Mouse (Mus musculus): ENCODE results near the gene Map2k6. TPM values are rescaled to one million over a fixed set of nuclear protein-coding genes. Genes with fewer than 3 reads are reported as not detected.

Gene Map2k6
- polyA plus RNA-seq, 1 experiment: 2.9 TPM

GRCm38 (mm10) chr11:110396085-110396484 is 2.8 kb upstream of the Map2k6 start:
- H3K4me3 ChIP-seq: no peak overlapping the region

GRCm38 (mm10) chr11:110399240-110400150 is 573 bp downstream of the Map2k6 start:
- H3K36me3 ChIP-seq (ENCODE audit: control insufficient read depth, insufficient read depth): no peaks in the 10 kb centered on the region
- peak overlapping the region; percentile 25 for H3K4me3 ChIP-seq
- H3ac ChIP-seq (ENCODE audit: control insufficient read depth, insufficient read length): no peak overlapping the region
- TF ChIP-seq POLR2A (IDR thresholded peaks at IDR 0.05; ENCODE audit: insufficient read length, low read depth): no peak
- TF ChIP-seq CEBPB (IDR thresholded peaks at IDR 0.05; ENCODE audit: insufficient read depth, poor library complexity, severe bottlenecking): peak; percentile 17; the same call in 1 of the 2 replicates
- TF ChIP-seq MYOG (IDR thresholded peaks at IDR 0.05; ENCODE audit: control insufficient read depth in 1 of 3, insufficient read depth in 1 of 3, insufficient read length in 2 of 3, low read depth in 2 of 3): no peak
- no peak for TF ChIP-seq REST (IDR thresholded peaks at IDR 0.05; ENCODE audit: insufficient read depth, insufficient read length)
- no peak for TF ChIP-seq TCF12 (IDR thresholded peaks at IDR 0.05; ENCODE audit: insufficient read depth, poor library complexity, severe bottlenecking)
- TF ChIP-seq E2F4 (IDR thresholded peaks at IDR 0.05; ENCODE audit: insufficient read depth): no peak
- TF ChIP-seq MYOD1 (IDR thresholded peaks at IDR 0.05; ENCODE audit: control insufficient read depth in 1 of 3, insufficient read length in 2 of 3, low read depth in 2 of 3): no peak
- H3K79me2 ChIP-seq (ENCODE audit: control insufficient read depth, insufficient read depth): no peaks in the 10 kb centered on the region
- H3K4me2 ChIP-seq (ENCODE audit: low read depth): peak overlapping the region; percentile 95
- H3K27me3 ChIP-seq (ENCODE audit: control insufficient read depth, insufficient read depth, insufficient read length): no peaks in the 10 kb centered on the region

More at GRCm38 (mm10) chr11:110396085-110396484, 2.8 kb upstream of the Map2k6 start:
- TF ChIP-seq TCF3 (IDR thresholded peaks at IDR 0.05; ENCODE audit: insufficient read length, low read depth): no peak
- TF ChIP-seq POLR2A (IDR thresholded peaks at IDR 0.05; ENCODE audit: insufficient read length, low read depth): no peak
- no peak for TF ChIP-seq MYOD1 (IDR thresholded peaks at IDR 0.05; ENCODE audit: control insufficient read depth in 1 of 3, insufficient read length in 2 of 3, low read depth in 2 of 3)
- Histone ChIP-seq H3K27me3 (ENCODE audit: control insufficient read depth, insufficient read depth, insufficient read length) (no peaks in the 10 kb centered on the region), H3K4me2 (ENCODE audit: low read depth) (no peak overlapping the region), H3K79me2 (ENCODE audit: control insufficient read depth, insufficient read depth) (no peaks in the 10 kb centered on the region), H3K36me3 (ENCODE audit: control insufficient read depth, insufficient read depth) (no peaks in the 10 kb centered on the region), H3ac (ENCODE audit: control insufficient read depth, insufficient read length) (no peak overlapping the region)

GRCm38 (mm10) chr11:110400283-110400682 is 1.4 kb downstream of the Map2k6 start:
- Histone ChIP-seq H3K4me2 (ENCODE audit: low read depth) (peak overlapping the region; percentile 95), H3K36me3 (ENCODE audit: control insufficient read depth, insufficient read depth) (no peaks in the 10 kb centered on the region), H3K4me3 (no peak overlapping the region), H3ac (ENCODE audit: control insufficient read depth, insufficient read length) (no peak overlapping the region), H3K79me2 (ENCODE audit: control insufficient read depth, insufficient read depth) (no peaks in the 10 kb centered on the region), H3K27me3 (ENCODE audit: control insufficient read depth, insufficient read depth, insufficient read length) (no peaks in the 10 kb centered on the region)
- TF ChIP-seq TCF12 (IDR thresholded peaks at IDR 0.05; ENCODE audit: insufficient read depth, poor library complexity, severe bottlenecking) (no peak), CEBPB (IDR thresholded peaks at IDR 0.05; ENCODE audit: insufficient read depth, poor library complexity, severe bottlenecking) (no peak), E2F4 (IDR thresholded peaks at IDR 0.05; ENCODE audit: insufficient read depth) (no peak), USF1 (IDR thresholded peaks at IDR 0.05; ENCODE audit: low read depth) (no peak), POLR2A (IDR thresholded peaks at IDR 0.05; ENCODE audit: insufficient read length, low read depth) (no peak), TCF3 (IDR thresholded peaks at IDR 0.05; ENCODE audit: insufficient read length, low read depth) (no peak), POLR2AphosphoS2 (IDR thresholded peaks at IDR 0.05; ENCODE audit: insufficient read length, low read depth) (no peak), MYOD1 (IDR thresholded peaks at IDR 0.05; ENCODE audit: control insufficient read depth in 1 of 3, insufficient read length in 2 of 3, low read depth in 2 of 3) (no peak)

- Histone ChIP-seq H3K36me3 (ENCODE audit: control insufficient read depth, insufficient read depth) (no peaks in the 10 kb centered on the region), H3K27me3 (ENCODE audit: control insufficient read depth, insufficient read depth, insufficient read length) (no peaks in the 10 kb centered on the region), H3K4me2 (ENCODE audit: low read depth) (peak overlapping the region; percentile 37), H3ac (ENCODE audit: control insufficient read depth, insufficient read length) (no peak overlapping the region), H3K79me2 (ENCODE audit: control insufficient read depth, insufficient read depth) (no peaks in the 10 kb centered on the region), H3K4me3 (no peak overlapping the region)
- TF ChIP-seq SRF (IDR thresholded peaks at IDR 0.05; ENCODE audit: control insufficient read depth, insufficient read length, low read depth): no peak
- TF ChIP-seq TCF3 (IDR thresholded peaks at IDR 0.05; ENCODE audit: insufficient read length, low read depth): no peak
- no peak for TF ChIP-seq POLR2AphosphoS2 (IDR thresholded peaks at IDR 0.05; ENCODE audit: insufficient read length, low read depth)
- no peak for TF ChIP-seq REST (IDR thresholded peaks at IDR 0.05; ENCODE audit: insufficient read depth, insufficient read length)
- TF ChIP-seq TCF12 (IDR thresholded peaks at IDR 0.05; ENCODE audit: insufficient read depth, poor library complexity, severe bottlenecking): no peak
- no peak for TF ChIP-seq POLR2A (IDR thresholded peaks at IDR 0.05; ENCODE audit: insufficient read length, low read depth)
- TF ChIP-seq CEBPB (IDR thresholded peaks at IDR 0.05; ENCODE audit: insufficient read depth, poor library complexity, severe bottlenecking): no peak
- TF ChIP-seq E2F4 (IDR thresholded peaks at IDR 0.05; ENCODE audit: insufficient read depth): no peak
- no peak for TF ChIP-seq MYOG (IDR thresholded peaks at IDR 0.05; ENCODE audit: control insufficient read depth in 1 of 3, insufficient read depth in 1 of 3, insufficient read length in 2 of 3, low read depth in 2 of 3)
- TF ChIP-seq MYOD1 (IDR thresholded peaks at IDR 0.05; ENCODE audit: control insufficient read depth in 1 of 3, insufficient read length in 2 of 3, low read depth in 2 of 3): no peak
- no peak for TF ChIP-seq MAX (IDR thresholded peaks at IDR 0.05; ENCODE audit: low read depth)
These were observed 3.7 kb downstream of the Map2k6 start for GRCm38 (mm10) chr11:110402671-110403070.

GRCm38 (mm10) chr11:110403602-110404001 is 4.7 kb downstream of the Map2k6 start:
- Histone ChIP-seq H3K4me3 (no peak overlapping the region), H3K36me3 (ENCODE audit: control insufficient read depth, insufficient read depth) (no peaks in the 10 kb centered on the region), H3K79me2 (ENCODE audit: control insufficient read depth, insufficient read depth) (no peaks in the 10 kb centered on the region), H3ac (ENCODE audit: control insufficient read depth, insufficient read length) (no peak overlapping the region), H3K4me2 (ENCODE audit: low read depth) (no peak overlapping the region), H3K27me3 (ENCODE audit: control insufficient read depth, insufficient read depth, insufficient read length) (no peaks in the 10 kb centered on the region)
- TF ChIP-seq REST (IDR thresholded peaks at IDR 0.05; ENCODE audit: insufficient read depth, insufficient read length) (no peak), SRF (IDR thresholded peaks at IDR 0.05; ENCODE audit: control insufficient read depth, insufficient read length, low read depth) (no peak), E2F4 (IDR thresholded peaks at IDR 0.05; ENCODE audit: insufficient read depth) (no peak), TCF3 (IDR thresholded peaks at IDR 0.05; ENCODE audit: insufficient read length, low read depth) (no peak), MAX (IDR thresholded peaks at IDR 0.05; ENCODE audit: low read depth) (no peak), POLR2A (IDR thresholded peaks at IDR 0.05; ENCODE audit: insufficient read length, low read depth) (no peak), MYOG (IDR thresholded peaks at IDR 0.05; ENCODE audit: control insufficient read depth in 1 of 3, insufficient read depth in 1 of 3, insufficient read length in 2 of 3, low read depth in 2 of 3) (no peak), TCF12 (IDR thresholded peaks at IDR 0.05; ENCODE audit: insufficient read depth, poor library complexity, severe bottlenecking) (no peak), CEBPB (IDR thresholded peaks at IDR 0.05; ENCODE audit: insufficient read depth, poor library complexity, severe bottlenecking) (no peak), MYOD1 (IDR thresholded peaks at IDR 0.05; ENCODE audit: control insufficient read depth in 1 of 3, insufficient read length in 2 of 3, low read depth in 2 of 3) (no peak), POLR2AphosphoS2 (IDR thresholded peaks at IDR 0.05; ENCODE audit: insufficient read length, low read depth) (no peak), USF1 (IDR thresholded peaks at IDR 0.05; ENCODE audit: low read depth) (no peak)
